In genomic region chr2:35514051-35514892, GRCm38 (mm10) we compare ENCODE assay signal across 8 mouse cellular contexts. TPM values are rescaled to one million over a fixed set of nuclear protein-coding genes. Genes with fewer than 3 reads are reported as not detected.
DNase-seq lines count a peak whose midpoint lies in the region; ATAC-seq and TF ChIP-seq lines count a peak whose summit lies in the region.

No protein-coding gene starts in this region.

- no peaks in the 10 kb centered on the region for H3K36me3 ChIP-seq in forebrain, postnatal 0 days (ENCODE audit: insufficient read depth)
- no peaks in the 10 kb centered on the region for H3K36me3 ChIP-seq in hindbrain, embryonic 12.5 days
- no peaks in the 10 kb centered on the region for H3K36me3 ChIP-seq in neural tube, embryonic 12.5 days

- H3K9me3 ChIP-seq in forebrain, postnatal 0 days (ENCODE audit: low read length), result no peaks in the 10 kb centered on the region
- no peaks in the 10 kb centered on the region for H3K9me3 ChIP-seq in hindbrain, embryonic 12.5 days (replicated peaks)
- H3K9me3 ChIP-seq in neural tube, embryonic 12.5 days, result peaks cover 4% of the 10 kb centered on the region; the same call in 1 of the 2 replicates

- WGBS in forebrain, postnatal 0 days, result 27% methylated on average over 14 of the region's 14 CpGs
- 56% methylated on average over 14 of the region's 14 CpGs for WGBS in hindbrain, embryonic 12.5 days
- WGBS in neural tube, embryonic 12.5 days, result 36% methylated on average over 14 of the region's 14 CpGs

- peak; percentile 24 for DNase-seq in urinary bladder, postnatal 10 days (ENCODE audit: low spot score)
- no peak for DNase-seq in urinary bladder, adult 18-20 months (ENCODE audit: low spot score in 2 of 2)
- peak; percentile 61 for DNase-seq in forebrain, postnatal 0 days
- peak; percentile 65 to 66 for DNase-seq in layer of hippocampus, postnatal 10 days (ENCODE audit: low spot score in 2 of 2)
- DNase-seq in spleen, postnatal 10 days (ENCODE audit: low spot score in 2 of 2), result no peak
- DNase-seq in cerebellum, adult 11 months, result no peak

- peak; percentile 75 for ATAC-seq in forebrain, postnatal 0 days
- peak; percentile 76 for ATAC-seq in hindbrain, embryonic 12.5 days (ENCODE audit: low FRiP score)
- ATAC-seq in neural tube, embryonic 12.5 days (ENCODE audit: low FRiP score, low read depth), result peak; percentile 65

- no peak for TF ChIP-seq CTCF in forebrain, postnatal 0 days (IDR thresholded peaks at IDR 0.05; ENCODE audit: low read depth)

- H3K4me3 ChIP-seq in forebrain, postnatal 0 days (ENCODE audit: low read depth, low read length), result no peak overlapping the region
- H3K4me3 ChIP-seq in hindbrain, embryonic 12.5 days, result no peak overlapping the region
- no peak overlapping the region for H3K4me3 ChIP-seq in neural tube, embryonic 12.5 days

- H3K4me2 ChIP-seq in forebrain, postnatal 0 days (ENCODE audit: low read depth), result no peak overlapping the region
- no peak overlapping the region for H3K4me2 ChIP-seq in hindbrain, embryonic 12.5 days (replicated peaks)
- no peak overlapping the region; the same call in 1 of the 2 replicates for H3K4me2 ChIP-seq in neural tube, embryonic 12.5 days (replicated peaks)

- H3K4me1 ChIP-seq in forebrain, postnatal 0 days (ENCODE audit: insufficient read depth), result no peaks in the 10 kb centered on the region
- peaks cover 12% of the 10 kb centered on the region for H3K4me1 ChIP-seq in hindbrain, embryonic 12.5 days
- peaks cover 23% of the 10 kb centered on the region for H3K4me1 ChIP-seq in neural tube, embryonic 12.5 days

- no peaks in the 10 kb centered on the region for H3K27me3 ChIP-seq in forebrain, postnatal 0 days (ENCODE audit: insufficient read depth, low read length)
- H3K27me3 ChIP-seq in hindbrain, embryonic 12.5 days, result no peaks in the 10 kb centered on the region
- H3K27me3 ChIP-seq in neural tube, embryonic 12.5 days (replicated peaks), result no peaks in the 10 kb centered on the region

- no peak overlapping the region for H3K9ac ChIP-seq in forebrain, postnatal 0 days
- no peak overlapping the region for H3K9ac ChIP-seq in hindbrain, embryonic 12.5 days
- H3K9ac ChIP-seq in neural tube, embryonic 12.5 days, result no peak overlapping the region

- H3K27ac ChIP-seq in forebrain, postnatal 0 days (ENCODE audit: low read depth, low read length), result 0 out of 2 replicates have a peak overlapping the region, but pooled peaks have one; percentile 35
- peak overlapping the region; percentile 52 for H3K27ac ChIP-seq in hindbrain, embryonic 12.5 days
- H3K27ac ChIP-seq in neural tube, embryonic 12.5 days, result no peak overlapping the region

RNA-seq across cellular contexts. Expression of gene Dab2ip, which starts 43.8 kb away (rescaled TPM):
- 112 and 119 TPM in 2 replicates for total RNA-seq in forebrain, postnatal 0 days (2014; rRNA removed)
- polyA plus RNA-seq in forebrain, postnatal 0 days (2015; fragmentation: Nextera tagmentation; extraction: Ambion mirVana), result 54.9 and 65.4 TPM in 2 replicates
- 64.8 and 68.1 TPM in 2 replicates for polyA plus RNA-seq in hindbrain, embryonic 12.5 days (2016; fragmentation: Nextera tagmentation; extraction: Ambion mirVana)
- 100 to 1,000 TPM; 130 TPM for total RNA-seq in layer of hippocampus, postnatal 10 days (2021)
- polyA plus RNA-seq in neural tube, embryonic 12.5 days (2016; fragmentation: Nextera tagmentation; extraction: Ambion mirVana), result 65.7 and 77.7 TPM in 2 replicates

RNA-seq across cellular contexts. Expression of gene Ggta1, which starts 51.2 kb away (rescaled TPM):
- total RNA-seq in forebrain, postnatal 0 days (2014; rRNA removed), result 6.8 and 7.9 TPM in 2 replicates
- polyA plus RNA-seq in forebrain, postnatal 0 days (2015; fragmentation: Nextera tagmentation; extraction: Ambion mirVana), result 3.0 and 4.3 TPM in 2 replicates
- 6.4 and 7.6 TPM in 2 replicates for polyA plus RNA-seq in hindbrain, embryonic 12.5 days (2016; fragmentation: Nextera tagmentation; extraction: Ambion mirVana)
- 1 to 10 TPM; 4.7 to 6.1 TPM for total RNA-seq in layer of hippocampus, postnatal 10 days (2021)
- polyA plus RNA-seq in neural tube, embryonic 12.5 days (2016; fragmentation: Nextera tagmentation; extraction: Ambion mirVana), result 9.0 and 9.5 TPM in 2 replicates

Comparison
In these comparisons a context has a peak if more than half of its experiments do, and no peak if none do; other contexts are left out.
1. DNase-seq: peak in urinary bladder, postnatal 10 days (single experiment), forebrain, postnatal 0 days (single experiment) and layer of hippocampus, postnatal 10 days (2 of 2); none in urinary bladder, adult 18-20 months (0 of 2), spleen, postnatal 10 days (0 of 2) and cerebellum, adult 11 months (single experiment).
2. Peak in every context shown above with its lines, with median percentiles within 50 percentile points of each other: ATAC-seq.